14 mouse cellular contexts compared by ENCODE assay signal in genomic region chr2:166106631-166107030, GRCm38 (mm10). TPM values are rescaled to one million over a fixed set of nuclear protein-coding genes. Genes with fewer than 3 reads are reported as not detected.
DNase-seq lines count a peak whose midpoint lies in the region; ATAC-seq and TF ChIP-seq lines count a peak whose summit lies in the region.
"Had no signal": no experiment of that assay in that cellular context is flagged by ENCODE, and none has a peak within 500 bp of the region (broad histone marks: within the 10 kb centered on the region; RNA-seq: fewer than 3 reads in every experiment).

No protein-coding gene starts in this region.

- H3K27me3 ChIP-seq in heart, embryonic 11.5 days (ENCODE audit: control insufficient read depth, insufficient read depth, low read length), result no peaks in the 10 kb centered on the region
- H3K27me3 ChIP-seq in hindbrain, postnatal 0 days (ENCODE audit: insufficient read depth, low read length), result no peaks in the 10 kb centered on the region

- DNase-seq in heart, postnatal 36 days, result no peak
- DNase-seq in layer of hippocampus, postnatal 10 days (ENCODE audit: low spot score in 2 of 2), result peak; percentile 60 to 71
- DNase-seq in layer of hippocampus, adult 18-20 months (ENCODE audit: low spot score in 2 of 2), result no peak
- peak; percentile 51 for DNase-seq in MN1 (ENCODE audit: low spot score)
- DNase-seq in hindbrain, postnatal 0 days (ENCODE audit: low spot score), result peak; percentile 71
- no peak for DNase-seq in adrenal gland, adult 2 months
- DNase-seq in gastrocnemius, postnatal 4 days (ENCODE audit: low spot score in 2 of 2), result no peak
- DNase-seq: adrenal gland, postnatal 14 days; cerebellum, adult 11-12 months; embryo, embryonic 11 days; kidney, postnatal 14 days; thymus, postnatal 36 days had no signal

- H3K4me3 ChIP-seq in heart, embryonic 11.5 days (ENCODE audit: low read depth, low read length), result no peak overlapping the region
- no peak overlapping the region for H3K4me3 ChIP-seq in hindbrain, postnatal 0 days (ENCODE audit: low read length)

- peaks cover 4% of the 10 kb centered on the region for H3K36me3 ChIP-seq in heart, embryonic 11.5 days (ENCODE audit: control insufficient read depth, insufficient read depth, low read length)
- H3K36me3 ChIP-seq in hindbrain, postnatal 0 days (ENCODE audit: insufficient read depth, low read length), result no peaks in the 10 kb centered on the region

- H3K9ac ChIP-seq in heart, embryonic 11.5 days (ENCODE audit: low read depth, low read length), result no peak overlapping the region
- H3K9ac ChIP-seq in hindbrain, postnatal 0 days (replicated peaks; ENCODE audit: low read length), result no peak overlapping the region

- H3K27ac ChIP-seq in heart, embryonic 11.5 days (ENCODE audit: low read depth, low read length), result peak overlapping the region; percentile 67; the same call in 1 of the 2 replicates
- H3K27ac ChIP-seq in hindbrain, postnatal 0 days, result no peak overlapping the region; the same call in 1 of the 2 replicates

- TF ChIP-seq CTCF in hindbrain, postnatal 0 days (IDR thresholded peaks at IDR 0.05; ENCODE audit: low read depth), result 0 out of 2 replicates have a peak, but pooled peaks have one; percentile 7

- no peak overlapping the region for H3K4me2 ChIP-seq in heart, embryonic 11.5 days
- H3K4me2 ChIP-seq in hindbrain, postnatal 0 days (ENCODE audit: low read depth, low read length), result no peak overlapping the region

- 60% methylated on average over 2 of the region's 2 CpGs for WGBS in heart, embryonic 11.5 days (ENCODE audit: insufficient replicate concordance)
- 25% methylated on average over 2 of the region's 2 CpGs for WGBS in hindbrain, postnatal 0 days

- no peaks in the 10 kb centered on the region for H3K9me3 ChIP-seq in heart, embryonic 11.5 days (replicated peaks; ENCODE audit: control insufficient read depth, low read length)
- no peaks in the 10 kb centered on the region for H3K9me3 ChIP-seq in hindbrain, postnatal 0 days (ENCODE audit: low read length)

- peaks cover 26% of the 10 kb centered on the region for H3K4me1 ChIP-seq in heart, embryonic 11.5 days (ENCODE audit: control insufficient read depth, insufficient read depth, low read length)
- no peaks in the 10 kb centered on the region for H3K4me1 ChIP-seq in hindbrain, postnatal 0 days (ENCODE audit: insufficient read depth, low read length)

- ATAC-seq in heart, embryonic 11.5 days (replicated peaks; ENCODE audit: insufficient number of reproducible peaks, low FRiP score, low TSS enrichment), result no peak
- peak; percentile 55; the same call in 1 of the 2 replicates for ATAC-seq in hindbrain, postnatal 0 days
- ATAC-seq: lung, postnatal 0 days had no signal

- intact Hi-C loops in heart, postnatal 36 days (cut with DNase I), result loop anchor here (5.0 kb wide), 1 partner anchor 231 kb away; no protein-coding TSS in a partner anchor

RNA-seq across cellular contexts. Expression of gene Sulf2, which starts 48.8 kb away (rescaled TPM):
- polyA plus RNA-seq in heart, embryonic 11.5 days (2014; fragmentation: Nextera tagmentation; extraction: Ambion mirVana), result 111 and 114 TPM in 2 replicates
- total RNA-seq in heart, postnatal 36 days (2021), result 10 to 100 TPM; 37.9 to 42.1 TPM
- 100 to 1,000 TPM; 192 to 224 TPM for total RNA-seq in layer of hippocampus, postnatal 10 days (2021)
- total RNA-seq in layer of hippocampus, adult 18-20 months (2021), result 100 to 1,000 TPM in 1 of 2 experiments, 10 to 100 TPM in 1; 98.6 to 111 TPM
- 111 and 114 TPM in 2 replicates for total RNA-seq in hindbrain, postnatal 0 days (2014; rRNA removed)
- 71.4 and 81.6 TPM in 2 replicates for polyA plus RNA-seq in hindbrain, postnatal 0 days (2015; fragmentation: Nextera tagmentation; extraction: Ambion mirVana)
- total RNA-seq in adrenal gland, adult 2 months (2021), result 100 to 1,000 TPM in 1 of 2 experiments, 10 to 100 TPM in 1; 56.3 to 119 TPM
- 36.8 and 65.7 TPM in 2 replicates for polyA plus RNA-seq in adrenal gland, adult 2 months (2012; rRNA removed)
- 10 to 100 TPM; 66.2 to 68.9 TPM for total RNA-seq in gastrocnemius, postnatal 4 days (2021)

Comparison
In these comparisons a context has a peak if more than half of its experiments do, and no peak if none do; other contexts are left out.
1. DNase-seq: peak in layer of hippocampus, postnatal 10 days (2 of 2), MN1 (single experiment) and hindbrain, postnatal 0 days (single experiment); none in heart, postnatal 36 days (0 of 2), layer of hippocampus, adult 18-20 months (0 of 2), adrenal gland, adult 2 months (single experiment) and gastrocnemius, postnatal 4 days (0 of 2).